Mouse (Mus musculus) midbrain, postnatal 0 days (tissue): ENCODE results near the gene Cdk14. TPM values are rescaled to one million over a fixed set of nuclear protein-coding genes. Genes with fewer than 3 reads are reported as not detected.

Source experiments
- ATAC-seq: fragments of 200-750 bp; cut with Nextera tagmentation; 2 replicates; pipeline ENCODE4 v1.8.0; 2017; ENCODE audit warnings: moderate number of reproducible peaks, mild to moderate bottlenecking, moderate TSS enrichment, moderate library complexity; ENCODE audit not compliant: low FRiP score
- DNase-seq: peaks from one replicate; pipeline ENCODE4 v3.0.0-alpha.2; 2015; ENCODE audit warnings: low spot score
- H3K27ac ChIP-seq: fragments of 300-500 bp; sonication (generic); 2 replicates; pipeline ENCODE4 v1.5.1; 2014; ENCODE audit warnings: low read depth, mild to moderate bottlenecking, low read length, mixed read lengths
- H3K27me3 ChIP-seq: fragments of 300-500 bp; sonication (generic); 2 replicates; pipeline ENCODE4 v1.6.1; 2014; ENCODE audit warnings: low read length, control low read depth, mixed read lengths; ENCODE audit not compliant: insufficient read depth
- H3K36me3 ChIP-seq: fragments of 300-500 bp; sonication (generic); 2 replicates; pipeline ENCODE4 v1.6.1; 2014; ENCODE audit warnings: low read length, control low read depth, mixed read lengths; ENCODE audit not compliant: insufficient read depth
- H3K4me1 ChIP-seq: fragments of 300-500 bp; sonication (generic); 2 replicates; pipeline ENCODE4 v1.6.1; 2014; ENCODE audit warnings: mild to moderate bottlenecking, control low read depth, antibody characterized with exemption, low read length, mixed read lengths; ENCODE audit not compliant: insufficient read depth
- H3K4me2 ChIP-seq: fragments of 300-500 bp; sonication (generic); 2 replicates; pipeline ENCODE4 v1.6.1; 2014; ENCODE audit warnings: low read depth, mild to moderate bottlenecking, low read length, mixed read lengths; ENCODE audit not compliant: poor library complexity, severe bottlenecking
- H3K4me3 ChIP-seq: fragments of 300-500 bp; sonication (generic); 2 replicates; pipeline ENCODE4 v1.5.1; 2014; ENCODE audit warnings: low read depth, mild to moderate bottlenecking, low read length, moderate library complexity
- H3K9ac ChIP-seq: fragments of 300-500 bp; sonication (generic); replicated peaks from 2 replicates; pipeline ENCODE4 v1.6.1; 2014; ENCODE audit warnings: mild to moderate bottlenecking, low read length, moderate library complexity, mixed read lengths; ENCODE audit not compliant: poor library complexity, severe bottlenecking
- H3K9me3 ChIP-seq: fragments of 300-500 bp; sonication (generic); 2 replicates; pipeline ENCODE4 v1.6.1; 2016; ENCODE audit warnings: low read length, control low read depth
- CTCF ChIP-seq: IDR thresholded peaks from 2 replicates; pipeline ENCODE4 v1.5.1; 2016; ENCODE audit warnings: antibody characterized with exemption, mild to moderate bottlenecking
- WGBS: fragments of 180-500 bp; shearing (Covaris S2); extraction: QIAGEN DNeasy Blood & Tissue Kit; methylation state at CpG from one replicate; pipeline ENCODE4 v1.1.7; 2014; 5-methylcytosine and 5-hydroxymethylcytosine counted together
- polyA plus RNA-seq: library from polyadenylated mRNA; unstranded; fragments of >200 nt; fragmentation: Nextera tagmentation; extraction: Ambion mirVana; gene quantifications from 2 replicates; pipeline ENCODE4 v1.2.1, GENCODE M21; 2015
- total RNA-seq: library from RNA; depleted of rRNA; stranded (reverse); fragments of >200 nt; gene quantifications from 2 replicates; pipeline ENCODE4 v1.2.3, GENCODE M21; 2014

The Cdk14 gene
- total and polyA plus RNA-seq, 2 experiments from 2014 or later: 45.6 to 84.4 TPM

GRCm38 (mm10) chr5:5370322-5371082 is 49.6 kb downstream of the Cdk14 start:
- WGBS: 82% methylated on average over 4 of the region's 4 CpGs
- no peaks in the 10 kb centered on the region for H3K27me3 ChIP-seq
- DNase-seq (no peak), ATAC-seq (no peak)
- H3K36me3 ChIP-seq: no peaks in the 10 kb centered on the region
- TF ChIP-seq CTCF: no peak
- H3K9me3 ChIP-seq: no peaks in the 10 kb centered on the region
- H3K9ac ChIP-seq: no peak overlapping the region
- no peak overlapping the region for H3K4me2 ChIP-seq
- H3K4me1 ChIP-seq: no peaks in the 10 kb centered on the region
- no peak overlapping the region for H3K27ac ChIP-seq
- H3K4me3 ChIP-seq: no peak overlapping the region

GRCm38 (mm10) chr5:5368389-5369164 is 51.5 kb downstream of the Cdk14 start:
- DNase-seq: no peak
- Histone ChIP-seq H3K27me3 (no peaks in the 10 kb centered on the region), H3K4me3 (no peak overlapping the region), H3K27ac (no peak overlapping the region), H3K36me3 (no peaks in the 10 kb centered on the region), H3K4me1 (no peaks in the 10 kb centered on the region), H3K4me2 (no peak overlapping the region), H3K9me3 (no peaks in the 10 kb centered on the region), H3K9ac (no peak overlapping the region)
- no peak for TF ChIP-seq CTCF
- WGBS: 71% methylated on average over 14 of the region's 14 CpGs
- ATAC-seq: 0 out of 2 replicates have a peak, but pooled peaks have one; percentile 53

GRCm38 (mm10) chr5:5367550-5367949 is 52.6 kb downstream of the Cdk14 start:
- no peaks in the 10 kb centered on the region for H3K27me3 ChIP-seq
- no peak for ATAC-seq
- no peak overlapping the region for H3K27ac ChIP-seq
- H3K36me3 ChIP-seq: no peaks in the 10 kb centered on the region
- H3K4me2 ChIP-seq: no peak overlapping the region
- 90% methylated on average over 8 of the region's 8 CpGs for WGBS
- no peak overlapping the region for H3K4me3 ChIP-seq
- H3K4me1 ChIP-seq: no peaks in the 10 kb centered on the region
- H3K9me3 ChIP-seq: no peaks in the 10 kb centered on the region
- DNase-seq: no peak
- no peak overlapping the region for H3K9ac ChIP-seq
- TF ChIP-seq CTCF: no peak

- Histone ChIP-seq H3K36me3 (no peaks in the 10 kb centered on the region), H3K9me3 (no peaks in the 10 kb centered on the region), H3K9ac (no peak overlapping the region), H3K4me1 (no peaks in the 10 kb centered on the region), H3K4me3 (no peak overlapping the region), H3K27ac (no peak overlapping the region), H3K27me3 (no peaks in the 10 kb centered on the region), H3K4me2 (no peak overlapping the region)
- ATAC-seq: no peak
- DNase-seq: no peak
- WGBS: 88% methylated on average over 14 of the region's 14 CpGs
- TF ChIP-seq CTCF: no peak
Measured at GRCm38 (mm10) chr5:5365285-5366076, 54.6 kb downstream of the Cdk14 start.

GRCm38 (mm10) chr5:5361684-5362083 is 58.4 kb downstream of the Cdk14 start:
- peak; percentile 43; the same call in 1 of the 2 replicates for TF ChIP-seq CTCF
- no peaks in the 10 kb centered on the region for H3K9me3 ChIP-seq

More at GRCm38 (mm10) chr5:5361684-5362083, 58.4 kb downstream of the Cdk14 start:
- no peaks in the 10 kb centered on the region for H3K4me1 ChIP-seq
- WGBS: 98% methylated on average over 3 of the region's 3 CpGs
- H3K27ac ChIP-seq: no peak overlapping the region
- H3K9ac ChIP-seq: no peak overlapping the region
- ATAC-seq (no peak), DNase-seq (no peak)
- H3K4me2 ChIP-seq: no peak overlapping the region
- no peaks in the 10 kb centered on the region for H3K27me3 ChIP-seq
- no peaks in the 10 kb centered on the region for H3K36me3 ChIP-seq
- no peak overlapping the region for H3K4me3 ChIP-seq
